Mouse (Mus musculus): Measurements from ENCODE around the gene Psen1.

Psen1 gene

DNA sequence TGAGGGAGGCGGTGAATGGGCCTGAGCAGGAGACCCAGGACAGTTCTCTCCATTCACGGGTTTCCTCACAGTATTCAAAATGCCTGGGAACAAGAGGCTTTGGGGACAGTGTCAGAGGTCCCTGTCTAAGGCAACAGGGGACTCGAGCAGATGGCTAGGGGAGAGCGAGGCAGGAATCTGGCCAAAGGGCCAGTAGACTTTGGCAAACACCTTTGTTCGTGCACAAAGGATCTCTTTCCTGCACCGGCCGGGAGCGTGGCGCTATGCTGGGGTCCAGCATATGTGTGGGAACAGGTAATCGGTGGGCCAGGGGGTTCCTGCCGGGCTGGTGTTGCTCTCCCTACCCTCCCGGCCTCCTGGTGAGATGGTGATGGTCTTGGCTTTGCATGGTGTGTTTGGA lies 87.7 kb downstream of the Psen1 start:
- no peak for DNase-seq (ENCODE audit: low spot score in 2 of 2)

DNA sequence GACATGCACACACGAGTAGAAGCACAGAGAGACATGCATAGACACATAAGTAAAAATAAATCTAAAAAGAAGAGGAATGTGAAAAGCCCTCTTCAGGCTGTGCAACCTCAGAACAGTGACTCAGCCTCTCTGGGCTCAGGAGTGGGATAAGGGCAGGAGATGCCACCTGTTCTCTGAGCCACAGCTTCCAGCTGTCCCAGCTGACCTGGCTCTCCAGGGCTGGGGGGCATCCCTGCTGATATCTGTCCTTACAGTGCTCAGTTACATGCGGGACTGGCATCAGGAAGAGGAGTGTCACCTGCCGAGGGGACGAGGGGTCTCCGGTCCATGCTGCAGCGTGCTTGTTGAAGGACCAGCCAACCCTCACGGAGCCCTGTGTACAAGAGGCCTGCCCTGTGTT lies 88.8 kb downstream of the Psen1 start:
- DNase-seq (ENCODE audit: low spot score in 2 of 2), result no peak

DNA sequence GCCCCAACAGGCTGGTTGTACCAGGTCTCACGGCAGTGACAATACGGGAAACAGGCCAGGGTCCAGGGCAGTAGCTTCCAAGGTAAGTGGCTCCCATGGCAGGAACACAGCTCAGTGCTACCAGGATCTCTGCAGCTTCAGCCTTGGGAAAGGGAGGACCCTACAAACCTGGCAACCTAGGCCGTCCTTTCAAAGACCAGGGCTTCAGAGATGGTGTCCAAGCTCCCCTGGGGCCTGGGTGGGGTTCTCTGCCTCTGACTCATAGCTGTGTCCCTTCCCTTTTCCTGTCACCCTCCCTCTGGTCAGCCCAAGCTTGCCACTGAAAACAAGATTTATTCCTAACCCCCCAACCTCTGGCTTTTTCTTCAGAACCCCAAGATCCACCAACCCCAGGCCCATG lies 92.2 kb downstream of the Psen1 start:
- no peak for DNase-seq (ENCODE audit: low spot score in 2 of 2)

DNA sequence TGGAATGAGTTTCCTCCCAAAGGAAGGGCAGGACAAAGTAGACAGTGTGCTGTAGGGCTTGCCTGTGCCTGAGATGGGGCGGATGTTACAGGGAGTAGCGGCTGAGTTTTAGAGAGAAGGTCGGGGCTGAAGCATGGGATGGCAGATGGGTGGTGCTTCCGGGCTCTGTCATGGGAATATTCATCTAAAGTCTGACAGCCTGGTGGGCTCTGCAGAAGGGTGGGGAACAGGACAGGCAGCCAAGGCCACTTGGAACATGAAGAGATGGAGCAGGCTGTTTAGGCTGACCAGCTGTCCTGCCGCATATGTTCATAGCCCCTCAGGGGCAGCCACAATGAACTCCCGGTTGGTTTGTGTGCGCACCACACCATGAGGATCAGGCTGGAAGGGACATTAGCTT lies 93.3 kb downstream of the Psen1 start:
- no peak for DNase-seq (ENCODE audit: low spot score in 2 of 2)

DNA sequence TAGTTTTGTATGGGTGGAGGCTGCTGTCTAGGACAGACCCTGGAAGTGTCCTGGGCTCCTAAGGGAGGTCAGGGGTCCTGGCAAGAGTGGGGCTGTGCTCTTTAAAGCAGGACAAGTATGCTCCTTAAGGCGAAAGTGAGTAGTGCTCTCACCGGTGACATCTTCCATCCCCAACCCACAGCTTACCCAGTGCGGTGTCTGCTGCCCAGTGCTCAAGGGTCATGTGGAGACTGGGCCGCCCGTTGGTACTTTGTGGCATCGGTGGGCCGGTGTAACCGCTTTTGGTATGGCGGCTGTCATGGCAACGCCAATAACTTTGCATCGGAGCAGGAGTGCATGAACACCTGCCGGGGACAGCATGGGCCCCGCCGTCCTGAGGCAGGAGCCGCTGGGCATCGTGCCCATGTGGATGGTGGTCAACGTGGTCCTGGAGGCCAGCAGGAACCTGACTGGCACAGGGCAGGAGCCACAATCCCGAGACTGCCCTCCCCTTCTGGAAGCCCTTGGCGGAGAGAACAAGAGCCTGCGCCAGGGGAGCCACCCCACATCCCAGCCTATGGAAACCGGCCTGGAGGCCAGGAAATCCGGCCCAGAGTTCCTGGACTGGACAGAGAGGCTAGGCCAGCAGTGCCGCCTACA lies 93.8 kb downstream of the Psen1 start:
- DNase-seq (ENCODE audit: low spot score in 2 of 2), result no peak

DNA sequence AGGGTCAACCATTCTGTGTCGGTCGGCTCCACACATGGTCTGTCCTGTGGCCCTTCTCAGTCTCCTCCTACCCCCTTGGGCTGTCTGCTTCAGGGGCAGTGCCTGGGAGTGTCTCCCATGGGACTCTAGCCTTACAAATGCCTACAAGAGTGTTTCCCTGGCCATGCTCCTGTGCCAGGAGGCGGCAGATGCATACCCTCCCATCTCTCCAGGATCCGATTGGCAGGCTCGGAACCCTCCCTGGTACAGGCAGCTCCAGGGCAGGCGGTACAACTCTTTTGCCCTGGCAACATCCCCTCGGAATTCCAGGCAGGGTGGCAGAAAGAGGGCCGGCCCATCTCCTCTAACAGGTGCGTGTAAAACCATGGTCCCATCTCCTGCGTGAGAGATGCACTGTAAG lies 94.7 kb downstream of the Psen1 start:
- no peak for DNase-seq (ENCODE audit: low spot score in 2 of 2)

All from frontal cortex, postnatal 25 days (tissue).